Mouse (Mus musculus) megakaryocyte, embryonic 14.5 days (primary cell): Measurements from ENCODE around the gene Szt2. TPM values are rescaled to one million over a fixed set of nuclear protein-coding genes. Genes with fewer than 3 reads are reported as not detected.

ENCODE experiments used
- H3K27me3 ChIP-seq: replicated peaks from 2 replicates; pipeline ENCODE3; 2012; ENCODE audit warnings: inconsistent platforms
- H3K36me3 ChIP-seq: replicated peaks from 2 replicates; pipeline ENCODE3; 2012; ENCODE audit warnings: low read length, inconsistent platforms, mixed read lengths
- H3K4me1 ChIP-seq: 2 replicates; pipeline ENCODE4 v1.6.1; 2012; ENCODE audit warnings: inconsistent platforms
- H3K4me3 ChIP-seq: replicated peaks from 2 replicates; pipeline ENCODE3; 2012; ENCODE audit warnings: moderate library complexity, mild to moderate bottlenecking, inconsistent platforms
- H3K9me3 ChIP-seq: 2 replicates; pipeline ENCODE4 v1.6.1; 2012; ENCODE audit warnings: inconsistent platforms
- FLI1 ChIP-seq: IDR thresholded peaks from 2 replicates; pipeline ENCODE4 v1.6.1; 2012; ENCODE audit warnings: low read length, inconsistent platforms, mixed read lengths
- GATA1 ChIP-seq: IDR thresholded peaks from 3 replicates; pipeline ENCODE4 v1.6.1; 2012; ENCODE audit warnings: mixed read lengths, low read length, inconsistent platforms, borderline replicate concordance
- polyA plus RNA-seq: library from polyadenylated mRNA; stranded (reverse); fragments of >175 nt; gene quantifications from 2 replicates; pipeline ENCODE4 v1.2.3, GENCODE M21; 2012; ENCODE audit warnings: low replicate concordance; ENCODE audit not compliant: insufficient read depth

Szt2 gene
- 23.1 and 33.1 TPM in 2 replicates for polyA plus RNA-seq

- Histone ChIP-seq H3K4me3 (peak within 1 kb of the TSS; percentile 97), H3K27me3 (no peaks in the 10 kb centered on the region), H3K9me3 (no peaks in the 10 kb centered on the region), H3K4me1 (peaks cover 38% of the 10 kb centered on the region), H3K36me3 (peaks cover 61% of the 10 kb centered on the region)
- TF ChIP-seq FLI1 (peak; percentile 89; the same call in 1 of the 2 replicates), GATA1 (no peak)
Measured at GRCm38 (mm10) chr4:118409142-118409900, at the start of gene Szt2, which contains the start of gene Med8. Szt2 (minus strand) TSS chr4:118409273. Med8 (plus strand) TSS chr4:118409337.

- H3K9me3 ChIP-seq, result no peaks in the 10 kb centered on the region
- peaks cover 91% of the 10 kb centered on the region for H3K4me1 ChIP-seq
- TF ChIP-seq GATA1, result no peak
- H3K4me3 ChIP-seq, result peak within 1 kb of the TSS; percentile 95
- no peaks in the 10 kb centered on the region for H3K27me3 ChIP-seq
- H3K36me3 ChIP-seq, result peaks cover 57% of the 10 kb centered on the region
Measured at GRCm38 (mm10) chr4:118457345-118457975, 48.4 kb upstream of the Szt2 start, which contains the start of gene Mpl. Mpl (minus strand) TSS chr4:118457513.

DNA sequence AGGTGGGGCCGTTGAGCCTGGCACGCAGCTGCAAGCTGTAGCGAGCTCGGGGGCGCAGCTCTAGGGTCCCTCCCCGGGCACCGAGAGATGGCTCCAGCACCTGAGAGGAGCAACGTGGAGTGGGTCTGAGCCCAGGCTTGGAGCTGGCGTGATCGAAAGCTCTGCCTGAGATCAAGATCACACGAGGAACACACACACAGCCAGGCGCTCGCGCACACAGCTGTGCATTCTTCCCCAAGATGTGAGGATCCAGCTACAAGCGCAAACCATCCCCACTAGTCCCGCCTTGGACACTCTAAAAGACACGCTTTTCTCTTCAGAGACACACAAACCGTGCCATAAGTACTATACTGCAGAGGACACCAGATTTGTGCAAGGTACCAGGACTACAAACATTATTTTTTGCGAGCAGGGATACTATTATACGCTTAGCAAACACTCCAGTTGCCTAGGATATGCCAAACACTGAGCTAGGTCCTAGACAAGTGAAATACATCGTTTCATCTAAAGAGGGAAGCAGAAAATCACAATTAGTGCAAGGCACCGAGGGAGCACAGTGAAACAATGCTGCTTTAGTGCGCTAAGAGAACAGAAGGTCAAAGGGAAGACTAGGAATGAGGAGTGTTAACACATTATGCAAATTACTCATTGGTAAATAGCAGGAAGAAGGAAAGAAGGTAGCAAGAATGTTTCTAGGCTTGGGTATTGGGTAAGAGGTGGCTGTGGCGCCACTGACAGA lies 37.5 kb upstream of the Szt2 start:
- peaks cover 95% of the 10 kb centered on the region for H3K36me3 ChIP-seq
- H3K9me3 ChIP-seq, result no peaks in the 10 kb centered on the region
- no peak overlapping the region for H3K4me3 ChIP-seq
- no peaks in the 10 kb centered on the region for H3K27me3 ChIP-seq
- peaks cover 78% of the 10 kb centered on the region for H3K4me1 ChIP-seq
- TF ChIP-seq FLI1, result no peak
- no peak for TF ChIP-seq GATA1

- Histone ChIP-seq H3K9me3 (no peaks in the 10 kb centered on the region), H3K36me3 (peaks cover 95% of the 10 kb centered on the region), H3K27me3 (no peaks in the 10 kb centered on the region), H3K4me3 (no peak overlapping the region), H3K4me1 (peaks cover 81% of the 10 kb centered on the region)
- TF ChIP-seq FLI1 (no peak), GATA1 (no peak)
Measured at GRCm38 (mm10) chr4:118445781-118446414, 36.8 kb upstream of the Szt2 start.

DNA sequence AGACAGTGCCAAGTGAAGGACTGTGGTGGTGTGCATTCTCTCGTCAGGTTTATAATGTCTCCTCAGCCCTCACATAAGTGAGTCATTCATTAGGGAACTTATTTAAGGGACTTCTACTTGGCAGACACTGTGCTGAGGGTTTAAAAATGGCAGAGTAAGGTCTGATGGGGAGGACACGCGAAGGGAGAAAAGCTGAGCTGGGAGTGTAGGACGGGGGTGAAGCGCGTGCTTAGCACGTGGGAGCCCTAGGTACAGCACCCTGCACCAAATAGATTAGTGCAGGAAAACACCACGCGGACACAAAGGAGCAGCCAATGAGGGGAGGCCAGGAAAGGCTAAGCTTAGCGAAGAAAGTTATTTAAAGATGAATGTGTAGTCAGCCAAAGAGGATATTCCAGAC lies 36.0 kb upstream of the Szt2 start:
- Histone ChIP-seq H3K27me3 (no peaks in the 10 kb centered on the region), H3K4me1 (peaks cover 81% of the 10 kb centered on the region), H3K9me3 (no peaks in the 10 kb centered on the region), H3K4me3 (no peak overlapping the region), H3K36me3 (peaks cover 87% of the 10 kb centered on the region)
- no peak for TF ChIP-seq GATA1
- no peak for TF ChIP-seq FLI1

DNA sequence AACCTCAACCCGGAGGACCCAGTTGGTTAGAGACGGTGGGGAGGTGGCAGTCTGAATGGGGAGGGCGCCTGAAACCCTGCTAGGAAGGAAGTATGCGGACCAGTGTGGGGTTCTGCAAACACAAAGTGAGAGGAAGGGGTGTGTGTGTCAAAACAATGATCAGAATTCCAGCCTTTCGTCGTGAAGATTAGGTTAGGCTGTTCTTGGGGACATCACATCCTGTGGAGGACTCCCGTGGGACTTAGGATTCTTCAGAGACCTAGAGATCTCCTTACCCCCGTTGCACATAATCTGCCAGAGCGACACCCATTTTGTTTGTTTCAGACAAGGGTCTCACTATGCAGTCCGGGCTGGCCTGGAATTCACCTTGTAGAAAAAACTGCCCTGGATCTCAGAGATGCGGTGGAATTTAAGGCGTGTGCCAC lies 28.8 kb upstream of the Szt2 start:
- no peaks in the 10 kb centered on the region for H3K27me3 ChIP-seq
- peak overlapping the region; percentile 97 for H3K4me3 ChIP-seq
- H3K4me1 ChIP-seq, result peaks cover 82% of the 10 kb centered on the region
- no peak for TF ChIP-seq FLI1
- no peak for TF ChIP-seq GATA1
- peaks cover 46% of the 10 kb centered on the region for H3K36me3 ChIP-seq
- H3K9me3 ChIP-seq, result no peaks in the 10 kb centered on the region

- H3K27me3 ChIP-seq, result no peaks in the 10 kb centered on the region
- H3K4me3 ChIP-seq, result peak within 1 kb of the TSS; percentile 97
- H3K4me1 ChIP-seq, result peaks cover 80% of the 10 kb centered on the region
- no peaks in the 10 kb centered on the region for H3K9me3 ChIP-seq
- peaks cover 46% of the 10 kb centered on the region for H3K36me3 ChIP-seq
- TF ChIP-seq FLI1 (peak; percentile 36; the same call in 1 of the 2 replicates), GATA1 (no peak)
Measured at GRCm38 (mm10) chr4:118436820-118437603, 27.9 kb upstream of the Szt2 start, which contains the start of gene Cdc20. Cdc20 (minus strand) TSS chr4:118437352.

GRCm38 (mm10) chr4:118432332-118432731 lies 23.3 kb upstream of the Szt2 start:
- Histone ChIP-seq H3K36me3 (peaks cover 69% of the 10 kb centered on the region), H3K4me1 (peaks cover 87% of the 10 kb centered on the region), H3K27me3 (no peaks in the 10 kb centered on the region), H3K9me3 (no peaks in the 10 kb centered on the region), H3K4me3 (no peak overlapping the region)
- TF ChIP-seq FLI1, result no peak
- TF ChIP-seq GATA1, result no peak
